Mouse (Mus musculus) heart, embryonic 16.5 days (tissue): ENCODE data around the gene Muc1. TPM values are rescaled to one million over a fixed set of nuclear protein-coding genes. Genes with fewer than 3 reads are reported as not detected.
A peak's percentile ranks its signal among the peaks of the same experiment; 100 is the strongest.
"Not testable (repeated sequence)": the region's sequence is repeated elsewhere in the genome, so short reads cannot be mapped to it uniquely, and the experiment has no call there.

Source experiments
- ATAC-seq: fragments of 200-750 bp; cut with Nextera tagmentation; replicated peaks from 2 replicates; pipeline ENCODE4 v1.8.0; 2017; ENCODE audit warnings: moderate number of reproducible peaks; ENCODE audit not compliant: insufficient read depth, low FRiP score; ENCODE audit errors: extremely low read depth
- H3K27ac ChIP-seq: fragments of 300-500 bp; sonication (generic); 2 replicates; pipeline ENCODE4 v1.5.1; 2014; ENCODE audit warnings: mild to moderate bottlenecking, low read length, control low read depth, moderate library complexity
- H3K27me3 ChIP-seq: fragments of 300-500 bp; sonication (generic); 2 replicates; pipeline ENCODE4 v1.6.1; 2014; ENCODE audit warnings: low read length, mixed read lengths; ENCODE audit not compliant: control insufficient read depth, insufficient read depth
- H3K36me3 ChIP-seq: fragments of 300-500 bp; sonication (generic); 2 replicates; pipeline ENCODE4 v1.6.1; 2014; ENCODE audit not compliant: control insufficient read depth, insufficient read depth
- H3K4me1 ChIP-seq: fragments of 300-500 bp; sonication (generic); 2 replicates; pipeline ENCODE4 v1.6.1; 2014; ENCODE audit warnings: low read length, mixed read lengths; ENCODE audit not compliant: control insufficient read depth, insufficient read depth
- H3K4me2 ChIP-seq: fragments of 300-500 bp; sonication (generic); 2 replicates; pipeline ENCODE4 v1.6.1; 2014; ENCODE audit warnings: low read depth, mild to moderate bottlenecking, control low read depth, low read length
- H3K4me3 ChIP-seq: fragments of 300-500 bp; sonication (generic); 2 replicates; pipeline ENCODE4 v1.5.1; 2014; ENCODE audit warnings: mild to moderate bottlenecking, control low read depth, low read length
- H3K9ac ChIP-seq: fragments of 300-500 bp; sonication (generic); 2 replicates; pipeline ENCODE4 v1.6.1; 2014; ENCODE audit warnings: low read length, control low read depth
- H3K9me3 ChIP-seq: fragments of 300-500 bp; sonication (generic); replicated peaks from 2 replicates; pipeline ENCODE4 v1.6.1; 2016; ENCODE audit warnings: low read length; ENCODE audit not compliant: control insufficient read depth
- WGBS: fragments of 180-500 bp; shearing (Covaris S2); extraction: QIAGEN DNeasy Blood & Tissue Kit; methylation state at CpG from one replicate; pipeline ENCODE4 v1.1.7; 2014; 5-methylcytosine and 5-hydroxymethylcytosine counted together
- polyA plus RNA-seq: library from polyadenylated mRNA; unstranded; fragments of >200 nt; fragmentation: Nextera tagmentation; extraction: Ambion mirVana; gene quantifications from 2 replicates; pipeline ENCODE4 v1.2.1, GENCODE M21; 2015

Muc1 gene
- polyA plus RNA-seq, 1 experiment from 2014 or later = 3.3 TPM

DNA sequence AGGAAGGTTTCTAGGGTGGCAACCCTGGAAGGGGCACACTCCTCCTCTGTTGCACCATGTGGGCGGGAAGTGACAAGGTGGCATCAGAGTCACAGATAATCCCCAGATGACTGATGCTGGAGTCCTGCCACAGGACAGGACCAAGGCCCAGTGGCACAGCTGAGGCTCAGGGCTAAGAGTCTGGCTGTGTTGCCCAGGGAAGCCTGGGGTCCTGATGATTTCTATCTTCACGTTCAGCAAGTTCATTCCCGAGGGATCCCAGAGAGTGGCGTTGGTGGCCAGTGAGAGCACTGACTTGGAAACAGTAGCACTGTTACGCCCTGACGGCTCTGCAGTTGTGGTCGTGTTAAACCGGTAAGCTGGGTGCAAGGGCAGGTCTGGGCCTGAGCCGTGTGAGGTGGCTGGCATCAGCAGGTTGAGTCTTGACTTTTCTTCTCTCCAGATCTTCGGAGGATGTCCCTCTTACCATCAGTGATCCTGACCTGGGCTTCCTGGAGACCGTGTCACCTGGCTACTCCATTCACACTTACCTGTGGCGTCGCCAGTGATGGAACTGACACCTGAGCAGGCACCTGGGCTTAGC, 20.7 kb upstream of the Muc1 start:
- H3K9ac ChIP-seq = no peak overlapping the region
- H3K27me3 ChIP-seq = no peaks in the 10 kb centered on the region
- H3K9me3 ChIP-seq = no peaks in the 10 kb centered on the region
- WGBS = 85% methylated on average over 13 of the region's 13 CpGs
- H3K36me3 ChIP-seq = peaks cover 28% of the 10 kb centered on the region
- no peak overlapping the region for H3K27ac ChIP-seq
- H3K4me3 ChIP-seq = no peak overlapping the region
- no peak for ATAC-seq
- H3K4me2 ChIP-seq = no peak overlapping the region
- H3K4me1 ChIP-seq = peaks cover 9% of the 10 kb centered on the region

DNA sequence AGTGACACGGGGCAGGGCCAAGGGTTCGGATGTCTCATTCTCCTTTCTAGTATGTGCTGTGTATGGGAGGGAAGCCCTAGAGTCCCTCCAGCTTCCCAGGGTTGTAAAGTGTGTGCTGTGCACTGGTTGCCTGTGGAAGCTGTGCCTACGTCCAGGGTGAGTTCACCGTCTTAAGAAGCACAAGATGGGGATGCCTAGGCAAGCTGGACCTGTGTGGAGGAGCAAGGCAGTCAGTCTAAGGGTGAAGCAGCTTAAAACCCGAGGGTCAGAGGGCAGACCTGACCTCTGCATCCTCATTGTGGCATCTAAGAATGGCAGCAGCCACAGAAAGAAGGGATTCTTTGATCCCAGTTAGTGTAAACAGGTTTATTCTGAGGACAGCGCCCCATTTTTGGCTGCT, 20.1 kb upstream of the Muc1 start:
- WGBS = 80% methylated on average over 6 of the region's 6 CpGs

DNA sequence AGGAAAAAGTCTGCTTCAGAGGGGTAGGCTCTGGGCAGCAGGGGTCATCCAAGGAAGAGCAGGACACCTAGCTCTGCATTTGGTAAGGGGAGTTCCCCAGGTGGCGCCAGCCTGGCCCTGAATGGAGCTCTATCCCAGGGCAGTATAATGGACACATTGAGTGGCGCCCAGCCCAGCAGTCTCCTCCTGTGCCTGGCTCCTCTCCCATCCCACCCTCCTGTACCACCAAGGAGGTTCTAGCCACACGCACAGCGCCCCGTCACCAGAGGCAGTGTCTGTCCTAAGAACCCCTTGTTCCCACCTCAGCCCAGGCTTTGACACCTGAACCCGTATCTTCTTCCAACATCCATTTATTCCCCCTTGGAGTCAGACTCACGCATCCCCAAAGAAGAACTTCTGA, 19.1 kb upstream of the Muc1 start:
- H3K4me1 ChIP-seq = peaks cover 10% of the 10 kb centered on the region
- 94% methylated on average over 7 of the region's 7 CpGs for WGBS
- H3K9ac ChIP-seq = no peak overlapping the region
- no peak for ATAC-seq
- no peaks in the 10 kb centered on the region for H3K9me3 ChIP-seq
- no peak overlapping the region for H3K4me3 ChIP-seq
- no peaks in the 10 kb centered on the region for H3K27me3 ChIP-seq
- peaks cover 28% of the 10 kb centered on the region for H3K36me3 ChIP-seq
- H3K27ac ChIP-seq = no peak overlapping the region
- no peak overlapping the region for H3K4me2 ChIP-seq

More for the DNA sequence above, 20.1 kb upstream of the Muc1 start:
- ATAC-seq = no peak
- Histone ChIP-seq H3K27ac (no peak overlapping the region), H3K4me2 (no peak overlapping the region), H3K27me3 (no peaks in the 10 kb centered on the region), H3K9me3 (no peaks in the 10 kb centered on the region), H3K4me3 (no peak overlapping the region), H3K36me3 (peaks cover 28% of the 10 kb centered on the region), H3K4me1 (peaks cover 6% of the 10 kb centered on the region), H3K9ac (no peak overlapping the region)

DNA sequence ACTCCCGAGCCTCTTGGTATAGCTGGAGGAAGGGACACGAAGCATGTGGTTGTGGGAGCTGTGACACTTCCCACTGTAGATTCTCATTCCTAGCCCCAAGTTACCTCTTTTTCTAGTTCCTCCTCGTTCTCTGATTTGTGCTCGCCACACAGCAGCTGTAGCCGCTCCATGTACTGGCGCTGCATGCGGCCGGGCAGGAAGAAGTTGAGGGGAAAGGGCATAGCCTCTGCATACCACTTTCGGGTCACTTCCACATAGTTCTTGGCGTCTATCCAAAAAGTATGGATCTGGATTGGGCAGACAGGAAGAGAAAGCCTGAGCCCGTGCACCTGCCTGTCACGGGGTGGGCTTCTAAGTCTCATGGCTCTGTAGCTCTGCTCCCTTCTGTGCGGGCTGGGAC, 18.7 kb upstream of the Muc1 start:
- 67% methylated on average over 13 of the region's 13 CpGs for WGBS
- Histone ChIP-seq H3K27ac (no peak overlapping the region), H3K36me3 (peaks cover 28% of the 10 kb centered on the region), H3K9me3 (no peaks in the 10 kb centered on the region), H3K4me3 (no peak overlapping the region), H3K4me2 (no peak overlapping the region), H3K27me3 (no peaks in the 10 kb centered on the region), H3K9ac (no peak overlapping the region), H3K4me1 (peaks cover 13% of the 10 kb centered on the region)
- ATAC-seq = no peak

DNA sequence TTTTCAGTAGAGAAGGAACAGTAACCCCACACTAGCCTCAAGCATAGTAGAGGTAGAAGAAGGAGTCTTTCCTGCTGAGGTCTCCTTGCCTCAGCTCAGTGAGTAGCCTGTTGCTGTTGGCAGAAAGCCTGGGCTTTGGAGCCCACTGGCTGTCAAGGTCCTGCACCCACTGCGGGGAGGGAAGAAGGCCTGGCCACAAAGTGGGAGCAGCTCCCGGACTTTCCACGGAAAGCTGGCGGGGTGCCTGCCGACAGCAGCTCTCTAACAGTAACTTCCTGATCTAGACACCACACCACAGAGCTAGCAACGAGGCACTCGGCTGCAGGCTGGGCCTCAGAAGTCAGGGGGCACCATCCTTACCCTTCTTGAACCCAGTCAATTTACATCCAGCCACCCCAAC, 18.1 kb upstream of the Muc1 start:
- Histone ChIP-seq H3K9me3 (no peaks in the 10 kb centered on the region), H3K27ac (no peak overlapping the region), H3K27me3 (no peaks in the 10 kb centered on the region), H3K4me3 (no peak overlapping the region), H3K4me1 (peaks cover 19% of the 10 kb centered on the region), H3K36me3 (peaks cover 28% of the 10 kb centered on the region), H3K9ac (no peak overlapping the region), H3K4me2 (no peak overlapping the region)
- no peak for ATAC-seq
- WGBS = 61% methylated on average over 7 of the region's 7 CpGs

DNA sequence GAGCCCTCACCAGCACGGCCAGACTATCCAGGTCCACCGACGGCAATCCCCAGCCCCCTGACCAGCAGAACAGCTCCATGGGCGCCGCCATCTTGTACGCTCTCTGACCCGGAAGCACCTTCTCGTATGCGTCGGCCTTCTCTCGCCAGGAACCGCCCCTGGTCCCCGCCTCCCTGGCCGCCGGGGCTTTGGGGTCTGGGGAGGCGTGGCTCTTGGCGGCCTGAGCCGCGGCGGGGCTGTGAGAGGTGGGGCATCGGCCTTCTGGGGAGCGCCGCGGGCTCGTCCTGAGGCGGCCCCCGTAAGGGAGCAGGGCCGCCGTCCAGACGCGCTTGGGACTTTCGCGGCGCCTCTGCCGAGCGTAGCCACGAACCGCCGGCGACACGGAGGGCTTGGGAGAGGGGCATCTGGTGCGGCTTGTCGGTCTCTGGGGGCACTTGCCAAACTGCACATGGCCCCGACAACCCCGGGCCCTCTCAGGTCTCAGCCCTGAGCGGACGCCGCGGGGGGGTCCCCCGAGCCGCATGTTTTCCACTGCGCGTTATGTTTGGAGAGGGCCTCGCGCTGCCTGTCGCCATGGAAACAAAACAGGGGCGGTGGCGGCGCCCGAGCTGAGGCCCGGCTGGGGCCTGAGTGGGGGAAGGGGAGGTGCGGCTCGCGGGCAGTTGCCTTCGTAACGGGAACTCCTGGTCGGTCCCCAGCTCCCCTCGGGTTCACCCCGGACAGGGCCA, 14.9 kb upstream of the Muc1 start:
- H3K27ac ChIP-seq = peak overlapping the region; percentile 96
- H3K36me3 ChIP-seq = peaks cover 10% of the 10 kb centered on the region
- H3K4me2 ChIP-seq = peak overlapping the region; percentile 90
- no peaks in the 10 kb centered on the region for H3K9me3 ChIP-seq
- WGBS = under 1% methylated on average over 68 of the region's 69 CpGs
- H3K4me1 ChIP-seq = peaks cover 19% of the 10 kb centered on the region
- no peaks in the 10 kb centered on the region for H3K27me3 ChIP-seq
- peak overlapping the region; percentile 87 for H3K9ac ChIP-seq
- peak overlapping the region; percentile 94 for H3K4me3 ChIP-seq
- peak; percentile 93 for ATAC-seq

DNA sequence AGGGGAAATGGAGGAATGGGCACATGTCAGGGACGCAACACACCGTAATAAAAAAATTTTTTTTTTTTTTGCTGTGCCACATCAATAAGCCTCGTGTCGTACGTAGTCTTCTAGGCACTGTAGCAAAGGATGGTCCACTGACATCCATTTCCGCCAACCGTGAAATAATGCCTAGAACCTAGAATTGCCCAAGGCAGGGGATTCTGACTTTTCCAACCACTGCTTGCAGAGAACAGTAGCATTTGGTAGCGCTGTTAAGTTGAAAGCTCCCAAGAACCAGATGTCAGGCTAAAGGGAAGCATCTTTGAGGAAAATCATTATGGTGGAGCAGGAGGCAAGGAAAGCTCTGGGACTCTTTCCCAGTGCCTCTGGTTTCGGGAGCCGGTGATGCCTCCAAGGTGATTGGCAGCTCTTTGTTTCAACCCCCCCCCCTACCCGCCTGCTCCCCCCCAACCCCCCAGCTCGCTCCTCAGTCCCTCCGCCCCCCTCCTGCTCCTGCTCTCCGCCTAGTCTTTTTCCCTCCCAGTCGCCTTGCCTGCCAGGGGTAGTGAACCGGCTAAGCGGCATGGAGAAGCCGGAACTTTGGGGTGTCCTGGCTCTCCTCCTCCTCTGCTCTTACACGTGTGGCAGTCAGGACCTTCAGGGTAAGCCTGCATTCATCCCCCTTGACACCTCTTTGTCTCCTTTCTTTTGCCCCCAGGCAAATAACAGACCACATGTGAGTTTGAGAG, 14.0 kb upstream of the Muc1 start, which contains the start of gene Thbs3:
TSS of gene Thbs3 (plus strand) at position 500 of the 731 bp plus-strand sequence.
- peak within 1 kb of the TSS; percentile 90 for H3K4me2 ChIP-seq
- ATAC-seq = no peak
- peak within 1 kb of the TSS; percentile 96 for H3K27ac ChIP-seq
- H3K36me3 ChIP-seq = 0 out of 2 replicates have a peak, but pooled peaks cover 4% of the 10 kb centered on the region
- peak within 1 kb of the TSS; percentile 94 for H3K4me3 ChIP-seq
- H3K4me1 ChIP-seq = peaks cover 19% of the 10 kb centered on the region
- peak within 1 kb of the TSS; percentile 87 for H3K9ac ChIP-seq
- no peaks in the 10 kb centered on the region for H3K9me3 ChIP-seq
- no peaks in the 10 kb centered on the region for H3K27me3 ChIP-seq
- 5% methylated on average over 19 of the region's 19 CpGs for WGBS

DNA sequence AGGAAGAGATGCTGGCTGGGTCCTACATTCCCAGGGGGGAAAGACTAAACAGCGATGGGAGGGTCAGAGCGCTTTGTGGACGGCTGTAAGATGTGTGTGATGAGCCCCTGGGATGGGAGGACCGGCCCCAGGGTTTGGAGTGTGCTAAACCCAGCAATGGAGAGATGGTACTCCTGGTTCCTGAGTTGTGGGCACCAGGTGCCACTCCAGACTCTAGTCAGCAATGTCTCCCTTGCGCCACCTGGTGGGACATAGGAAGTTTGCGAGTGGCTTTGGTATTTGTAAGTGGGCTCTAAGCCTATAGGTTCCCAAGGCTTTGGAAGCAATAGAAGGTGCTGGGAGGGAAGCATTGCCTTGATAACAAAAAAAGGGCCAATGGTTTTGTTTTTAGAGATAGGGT, 13.0 kb upstream of the Muc1 start:
- Histone ChIP-seq H3K27ac (no peak overlapping the region), H3K4me2 (peak overlapping the region; percentile 90), H3K9me3 (no peaks in the 10 kb centered on the region), H3K36me3 (no peaks in the 10 kb centered on the region), H3K9ac (no peak overlapping the region), H3K4me3 (peak overlapping the region; percentile 39), H3K4me1 (peaks cover 19% of the 10 kb centered on the region), H3K27me3 (no peaks in the 10 kb centered on the region)
- WGBS = under 1% methylated on average over 6 of the region's 6 CpGs
- ATAC-seq = no peak

DNA sequence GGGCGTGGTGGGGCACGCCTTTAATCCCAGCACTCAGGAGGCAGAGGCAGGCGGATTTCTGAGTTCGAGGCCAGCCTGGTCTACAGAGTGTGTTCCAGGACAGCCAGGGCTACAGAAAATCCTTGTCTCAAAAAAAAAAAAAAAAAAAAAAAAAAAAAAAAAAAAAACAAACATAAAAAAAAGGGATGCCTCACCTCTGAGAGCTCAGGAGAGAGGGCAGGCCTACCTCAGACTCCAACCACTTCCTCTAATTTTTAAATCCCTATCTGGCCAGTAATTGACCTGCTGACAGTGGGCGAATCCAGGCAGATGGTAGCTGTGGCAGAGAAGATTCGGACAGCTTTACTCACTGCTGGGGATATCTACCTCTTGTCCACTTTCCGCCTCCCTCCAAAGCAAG, 12.4 kb upstream of the Muc1 start:
- peaks cover 19% of the 10 kb centered on the region for H3K4me1 ChIP-seq
- WGBS = 68% methylated on average over 7 of the region's 7 CpGs

More for the DNA sequence above, 12.4 kb upstream of the Muc1 start:
- not testable (repeated sequence) for H3K4me2 ChIP-seq, H3K4me3 ChIP-seq, H3K36me3 ChIP-seq, H3K9ac ChIP-seq, H3K9me3 ChIP-seq, H3K27ac ChIP-seq, H3K27me3 ChIP-seq, ATAC-seq
